Comparison of ENCODE assay signal across 8 mouse cellular contexts in genomic region chr17:28247613-28248012, GRCm38 (mm10). TPM values are rescaled to one million over a fixed set of nuclear protein-coding genes. Genes with fewer than 3 reads are reported as not detected.
DNase-seq lines count a peak whose midpoint lies in the region; ATAC-seq lines count a peak whose summit lies in the region.

No protein-coding gene starts in this region.

- 0 out of 2 replicates have a peak overlapping the region, but pooled peaks have one; percentile 6 for H3K4me2 ChIP-seq in liver, embryonic 11.5 days

- peak overlapping the region; percentile 67 for H3K27ac ChIP-seq in heart, embryonic 10.5 days
- H3K27ac ChIP-seq in liver, embryonic 11.5 days (ENCODE audit: low read depth, low read length) = no peak overlapping the region

- H3K9me3 ChIP-seq in heart, embryonic 10.5 days = no peaks in the 10 kb centered on the region
- H3K9me3 ChIP-seq in liver, embryonic 11.5 days (ENCODE audit: control insufficient read depth, low read length) = no peaks in the 10 kb centered on the region

- 57% methylated on average over 6 of the region's 6 CpGs for WGBS in heart, embryonic 10.5 days
- 47% methylated on average over 6 of the region's 6 CpGs for WGBS in liver, embryonic 11.5 days

- DNase-seq in 3T3-L1 (ENCODE audit: low read depth, low spot score) = peak; percentile 53
- DNase-seq in MN1 (ENCODE audit: low spot score) = peak; percentile 39
- DNase-seq in heart, embryonic 10.5 days (ENCODE audit: low spot score) = no peak
- no peak for DNase-seq in liver, embryonic 11.5 days (ENCODE audit: low spot score)
- DNase-seq in cerebellum, adult 9-11 months = no peak
- DNase-seq in yolk sac, embryonic 10.5 days (ENCODE audit: low spot score) = no peak
- no peak for DNase-seq in testis, postnatal 10 days (ENCODE audit: low spot score)
- DNase-seq in adrenal gland, postnatal 25 days = no peak

- peaks cover 8% of the 10 kb centered on the region; the same call in 1 of the 2 replicates for H3K36me3 ChIP-seq in heart, embryonic 10.5 days
- H3K36me3 ChIP-seq in liver, embryonic 11.5 days (ENCODE audit: control insufficient read depth, insufficient read depth, low read length) = no peaks in the 10 kb centered on the region

- no peak overlapping the region for H3K4me3 ChIP-seq in heart, embryonic 10.5 days
- no peak overlapping the region for H3K4me3 ChIP-seq in liver, embryonic 11.5 days (ENCODE audit: low read depth, low read length)

- no peak overlapping the region for H3K9ac ChIP-seq in liver, embryonic 11.5 days (ENCODE audit: low read depth, low read length)

- peaks cover 46% of the 10 kb centered on the region for H3K4me1 ChIP-seq in heart, embryonic 10.5 days
- peaks cover 39% of the 10 kb centered on the region for H3K4me1 ChIP-seq in liver, embryonic 11.5 days (replicated peaks; ENCODE audit: control insufficient read depth, insufficient read depth, low read length)

- H3K27me3 ChIP-seq in heart, embryonic 10.5 days (ENCODE audit: insufficient read depth, poor library complexity, severe bottlenecking) = no peaks in the 10 kb centered on the region
- H3K27me3 ChIP-seq in liver, embryonic 11.5 days (replicated peaks; ENCODE audit: control insufficient read depth, insufficient read depth, low read length) = no peaks in the 10 kb centered on the region

- ATAC-seq in liver, embryonic 11.5 days (replicated peaks; ENCODE audit: low FRiP score) = peak; percentile 25

RNA-seq across cellular contexts. Expression of gene Ppard, which starts 15.1 kb away (rescaled TPM):
- polyA plus RNA-seq in heart, embryonic 10.5 days (2016; fragmentation: Nextera tagmentation; extraction: Ambion mirVana) = 0.87 and 1.2 TPM in 2 replicates
- polyA plus RNA-seq in liver, embryonic 11.5 days (2014; fragmentation: Nextera tagmentation; extraction: Ambion mirVana) = 1.6 and 2.3 TPM in 2 replicates
- total RNA-seq in adrenal gland, postnatal 25 days (2021) = 36.3 and 43.3 TPM in 2 replicates

RNA-seq across cellular contexts. Expression of gene Def6, which starts 40.0 kb away (rescaled TPM):
- 3.2 and 5.2 TPM in 2 replicates for polyA plus RNA-seq in heart, embryonic 10.5 days (2016; fragmentation: Nextera tagmentation; extraction: Ambion mirVana)
- polyA plus RNA-seq in liver, embryonic 11.5 days (2014; fragmentation: Nextera tagmentation; extraction: Ambion mirVana) = 24.1 and 27.3 TPM in 2 replicates
- 1.8 and 3.1 TPM in 2 replicates for total RNA-seq in adrenal gland, postnatal 25 days (2021)

Comparison
In these comparisons a context has a peak if more than half of its experiments do, and no peak if none do; other contexts are left out.
1. DNase-seq: peak in 3T3-L1 (single experiment) and MN1 (single experiment); none in heart, embryonic 10.5 days (single experiment), liver, embryonic 11.5 days (single experiment), cerebellum, adult 9-11 months (single experiment), yolk sac, embryonic 10.5 days (single experiment), testis, postnatal 10 days (single experiment) and adrenal gland, postnatal 25 days (single experiment).